Mouse (Mus musculus) frontal cortex, adult 2 months (tissue): ENCODE data around the gene Rhox2h. TPM values are rescaled to one million over a fixed set of nuclear protein-coding genes. Genes with fewer than 3 reads are reported as not detected.
"Not testable (repeated sequence)": the region's sequence is repeated elsewhere in the genome, so short reads cannot be mapped to it uniquely, and the experiment has no call there.

Experiments used
- DNase-seq, 2 experiments: peaks; one replicate each; pipeline ENCODE4 v3.0.0; 2022; ENCODE audit warnings: low spot score in 1 of 2; ENCODE audit errors: extremely low spot score in 1 of 2
- polyA plus RNA-seq: library from polyadenylated mRNA; depleted of rRNA; stranded (reverse); fragments of >200 nt; gene quantifications from 2 replicates; pipeline ENCODE4 v1.2.3, GENCODE M21; 2012; rRNA removed

Gene Rhox2h
- not detected in 2 replicates for polyA plus RNA-seq

DNA sequence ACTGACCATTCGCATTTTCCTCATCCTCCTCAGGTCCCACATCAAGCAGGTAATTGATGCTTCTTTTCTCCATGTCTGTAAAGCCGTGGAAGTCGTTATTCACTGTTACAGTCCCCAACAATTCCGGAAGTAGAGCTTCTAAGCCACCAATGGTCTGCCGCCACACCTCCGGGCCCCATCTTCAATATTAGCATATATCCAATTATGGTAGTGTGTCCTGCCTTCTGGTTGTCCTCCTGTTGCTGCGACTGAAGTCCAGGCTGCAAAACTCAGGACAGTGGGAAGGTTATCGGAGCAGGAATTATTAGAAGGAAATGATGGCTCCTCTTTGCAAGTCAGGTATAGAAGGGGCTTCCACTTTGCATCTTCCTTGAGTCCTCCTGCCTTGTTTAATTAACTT is at the start of gene Rhox2h:
TSS of gene Rhox2h (minus strand) at position 101 of the 400 bp plus-strand sequence.
- not testable (repeated sequence) for DNase-seq

DNA sequence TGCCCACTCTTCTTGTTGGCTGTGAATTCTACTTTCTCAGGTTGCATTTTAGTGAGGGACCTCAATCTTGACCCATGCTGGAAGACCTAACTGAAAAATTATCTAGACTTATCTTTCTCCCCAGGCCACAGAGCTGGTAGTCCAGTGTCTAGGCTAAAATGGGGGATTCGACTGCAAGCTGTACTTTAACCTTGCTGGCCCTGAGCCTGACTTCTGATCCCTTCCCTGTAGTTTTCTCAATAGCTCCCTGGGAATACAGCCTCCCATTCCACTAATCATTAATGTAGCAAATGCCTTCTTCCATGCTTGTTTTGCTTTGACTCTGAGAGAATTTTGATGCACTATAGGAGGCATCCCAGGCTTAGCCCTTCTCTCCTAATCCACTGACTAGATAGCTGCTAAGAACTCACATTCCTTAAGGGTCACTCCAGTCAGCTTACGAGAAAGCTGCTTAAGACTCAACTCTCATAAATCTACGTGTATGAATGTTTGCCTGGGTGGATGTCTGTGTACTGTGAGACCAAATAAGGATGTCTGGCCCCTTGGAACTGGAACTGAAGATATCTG is 28.8 kb upstream of the Rhox2h start:
- no peak for DNase-seq

DNA sequence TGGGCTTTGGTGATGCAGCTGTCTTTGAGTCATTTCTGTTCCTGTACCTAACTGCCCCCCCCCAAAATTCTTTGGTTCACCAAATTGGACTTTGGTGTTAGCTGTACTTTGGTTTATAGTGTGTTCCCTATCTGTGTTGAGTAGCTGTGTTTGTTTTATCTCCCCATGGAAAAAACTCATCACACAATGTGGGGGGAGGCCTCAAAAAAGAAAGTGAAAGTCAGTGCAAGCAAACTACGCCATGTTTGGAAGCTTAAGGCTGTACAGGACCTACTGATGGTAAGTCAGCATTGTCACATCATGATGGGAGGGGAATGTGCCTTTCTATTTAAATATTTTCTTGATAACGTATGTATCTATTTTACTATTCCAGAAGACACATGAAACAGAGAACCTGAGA is 19.2 kb upstream of the Rhox2h start:
- no peak for DNase-seq

DNA sequence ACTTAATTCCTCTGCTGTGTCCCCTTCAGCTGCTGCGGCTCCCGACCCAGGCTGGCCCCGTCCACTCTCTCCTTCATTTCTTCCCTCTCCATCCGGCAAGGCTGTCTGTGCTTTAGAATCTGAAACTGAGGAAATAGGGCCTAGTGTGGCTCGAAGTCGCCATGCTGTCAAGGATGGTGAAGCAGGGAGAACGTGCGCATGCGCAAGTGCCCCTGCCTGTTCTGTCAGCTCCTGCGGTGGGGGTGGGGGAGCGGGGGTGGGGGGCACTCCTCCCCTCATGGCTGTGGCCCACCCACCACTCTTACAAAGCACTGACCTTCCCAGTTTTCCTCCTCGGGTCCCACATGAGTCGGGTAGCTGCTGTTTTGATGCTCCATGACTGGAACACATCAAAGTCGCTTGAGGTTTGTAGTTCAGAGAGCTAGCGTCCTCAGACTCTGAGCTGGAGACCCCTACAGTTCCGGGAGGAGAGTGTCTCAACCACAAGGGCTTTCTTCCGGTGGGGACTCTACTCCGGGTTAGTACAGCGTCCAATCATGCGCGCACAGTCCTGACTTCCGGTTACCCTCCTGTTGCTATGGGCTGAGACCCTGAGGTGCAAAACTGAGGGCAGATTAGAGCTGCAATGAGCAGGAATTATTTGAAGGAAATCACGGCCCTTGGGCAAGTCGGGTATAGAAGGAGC is 10.1 kb upstream of the Rhox2h start:
- no peak for DNase-seq

DNA sequence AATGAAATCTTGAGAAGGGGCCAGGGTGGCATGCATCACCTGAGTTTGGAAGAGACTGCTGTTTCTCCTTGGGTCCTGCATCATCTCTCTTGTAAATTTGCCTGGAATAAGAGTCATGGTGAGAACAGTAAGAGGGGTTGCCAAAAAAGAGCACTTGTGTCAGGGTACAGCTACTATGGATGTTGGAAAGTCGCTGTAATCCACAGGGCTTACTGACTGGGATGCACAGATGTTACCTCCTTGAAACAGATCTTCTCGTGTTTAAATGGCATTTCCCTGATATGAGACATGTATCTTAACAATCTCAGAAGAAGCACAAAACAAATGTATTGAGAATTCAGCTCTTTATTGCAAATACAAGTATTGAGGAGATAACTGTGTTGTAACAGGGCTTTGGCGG is 4.4 kb downstream of the Rhox2h start, which contains the start of gene Rhox3h:
TSS of gene Rhox3h (minus strand) at position 101 of the 400 bp plus-strand sequence.
- DNase-seq: not testable (repeated sequence)

DNA sequence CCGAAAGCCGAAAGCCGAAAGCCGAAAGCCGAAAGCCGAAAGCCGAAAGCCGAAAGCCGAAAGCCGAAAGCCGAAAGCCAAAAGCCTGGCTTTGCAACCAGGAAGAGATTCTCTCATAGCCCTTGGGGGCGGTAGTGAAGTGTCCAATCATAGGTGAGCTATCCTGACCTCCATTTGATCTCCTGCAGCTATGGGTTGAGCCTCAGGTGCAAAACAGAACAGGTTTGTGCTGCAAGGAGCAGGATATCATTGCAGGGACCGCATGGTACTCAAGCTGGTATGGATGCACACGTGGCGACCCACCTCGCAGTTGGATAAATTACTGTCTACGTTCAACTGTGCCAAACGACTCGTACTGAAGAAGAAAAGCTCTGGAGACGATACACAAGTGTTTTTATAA is 21.9 kb downstream of the Rhox2h start, which contains the start of gene Rhox4g:
TSS of gene Rhox4g (minus strand) at position 101 of the 400 bp plus-strand sequence.
- DNase-seq: not testable (repeated sequence)

DNA sequence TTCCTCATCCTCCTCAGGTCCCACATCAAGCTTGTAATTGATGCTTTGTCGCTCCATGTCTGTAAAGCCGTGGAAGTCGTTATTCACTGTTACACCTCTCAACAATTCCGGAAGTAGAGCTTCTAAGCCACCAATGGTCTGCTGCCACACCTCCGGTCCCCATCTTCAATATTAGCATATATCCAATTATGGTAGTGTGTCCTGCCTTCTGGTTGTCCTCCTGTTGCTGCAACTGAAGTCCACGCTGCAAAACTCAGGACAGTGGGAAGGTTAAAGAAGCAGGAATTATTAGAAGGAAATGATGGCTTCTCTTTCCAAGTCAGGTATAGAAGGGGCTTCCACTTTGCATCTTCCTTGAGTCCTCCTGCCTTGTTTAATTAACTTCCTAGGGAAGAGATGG is 29.7 kb downstream of the Rhox2h start, which contains the start of gene Rhox2g:
TSS of gene Rhox2g (minus strand) at position 101 of the 400 bp plus-strand sequence.
- not testable (repeated sequence) for DNase-seq

DNA sequence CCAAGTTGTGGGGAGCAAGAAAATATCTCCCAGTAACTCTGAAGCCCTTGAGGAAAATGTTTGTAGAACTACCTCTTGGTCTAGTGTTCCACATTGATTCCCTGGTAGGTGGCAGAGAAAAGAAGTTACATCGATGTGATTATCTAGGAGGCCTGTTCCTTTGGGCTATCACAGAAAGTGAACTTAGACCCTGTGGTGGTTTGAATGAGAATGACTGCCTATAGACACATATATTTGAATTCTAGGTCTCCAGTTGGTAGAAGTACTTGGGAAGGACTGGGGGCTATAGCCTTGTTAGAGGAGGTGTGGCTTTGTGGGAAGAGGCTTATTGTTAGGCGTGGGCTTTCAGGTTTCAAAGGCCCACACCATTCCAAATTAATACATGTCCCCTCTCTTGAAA is 44.6 kb downstream of the Rhox2h start, which contains the start of gene Rhox3g:
TSS of gene Rhox3g (minus strand) at position 101 of the 400 bp plus-strand sequence.
- not testable (repeated sequence) for DNase-seq

Other genes with a start within 250 kb of the Rhox2h start
- gene Rhox4b, start 240.8 kb downstream of the Rhox2h start, polyA plus RNA-seq: not detected in 2 replicates
- not detected in 2 replicates for gene Rhox2c, start 219.6 kb downstream of the Rhox2h start, polyA plus RNA-seq
- not detected in 2 replicates for gene Rhox3c, start 214.7 kb downstream of the Rhox2h start, polyA plus RNA-seq
- not detected in 2 replicates for gene Rhox4c, start 192.9 kb downstream of the Rhox2h start, polyA plus RNA-seq
- not detected in 2 replicates for gene Rhox2d, start 179.8 kb downstream of the Rhox2h start, polyA plus RNA-seq
- gene Rhox4d, start 158.9 kb downstream of the Rhox2h start, polyA plus RNA-seq: not detected in 2 replicates
- gene Rhox2e, start 142.8 kb downstream of the Rhox2h start, polyA plus RNA-seq: not detected in 2 replicates
- not detected in 2 replicates for gene Rhox3e, start 131.3 kb downstream of the Rhox2h start, polyA plus RNA-seq
- gene Rhox4e, start 115.9 kb downstream of the Rhox2h start, polyA plus RNA-seq: not detected in 2 replicates
- gene Rhox2f, start 101.9 kb downstream of the Rhox2h start, polyA plus RNA-seq: not detected in 2 replicates
- not detected in 2 replicates for gene Rhox3f, start 92.3 kb downstream of the Rhox2h start, polyA plus RNA-seq
- gene Rhox4f, start 65.6 kb downstream of the Rhox2h start, polyA plus RNA-seq: not detected in 2 replicates
- gene Rhox3g, start 44.7 kb downstream of the Rhox2h start, polyA plus RNA-seq: not detected in 2 replicates
- not detected in 2 replicates for gene Rhox2g, start 29.8 kb downstream of the Rhox2h start, polyA plus RNA-seq
- gene Rhox4g, start 21.9 kb downstream of the Rhox2h start, polyA plus RNA-seq: not detected in 2 replicates
- gene Rhox3h, start 4.5 kb downstream of the Rhox2h start, polyA plus RNA-seq: not detected in 2 replicates
- gene Rhox5, start 131.6 kb upstream of the Rhox2h start, polyA plus RNA-seq: 0.16 and 1.8 TPM in 2 replicates
- gene Rhox6, start 153.6 kb upstream of the Rhox2h start, polyA plus RNA-seq: 0.78 and 2.2 TPM in 2 replicates
- gene Rhox7a, start 158.4 kb upstream of the Rhox2h start, polyA plus RNA-seq: not detected in 2 replicates
- gene Rhox8, start 205.7 kb upstream of the Rhox2h start, polyA plus RNA-seq: not detected in 2 replicates
- gene Rhox7b, start 224.0 kb upstream of the Rhox2h start, polyA plus RNA-seq: not detected in 2 replicates
- 0.80 and 2.9 TPM in 2 replicates for gene Rhox9, start 228.5 kb upstream of the Rhox2h start, polyA plus RNA-seq